Mouse (Mus musculus) midbrain, postnatal 0 days (tissue): ENCODE measurements around the gene Fam217b. TPM values are rescaled to one million over a fixed set of nuclear protein-coding genes. Genes with fewer than 3 reads are reported as not detected.
A peak's percentile ranks its signal among the peaks of the same experiment; 100 is the strongest.

Experiments
- ATAC-seq: fragments of 200-750 bp; cut with Nextera tagmentation; 2 replicates; pipeline ENCODE4 v1.8.0; 2017; ENCODE audit warnings: moderate number of reproducible peaks, mild to moderate bottlenecking, moderate TSS enrichment, moderate library complexity; ENCODE audit not compliant: low FRiP score
- DNase-seq: peaks from one replicate; pipeline ENCODE4 v3.0.0-alpha.2; 2015; ENCODE audit warnings: low spot score
- H3K27ac ChIP-seq: fragments of 300-500 bp; sonication (generic); 2 replicates; pipeline ENCODE4 v1.5.1; 2014; ENCODE audit warnings: low read depth, mild to moderate bottlenecking, low read length, mixed read lengths
- H3K27me3 ChIP-seq: fragments of 300-500 bp; sonication (generic); 2 replicates; pipeline ENCODE4 v1.6.1; 2014; ENCODE audit warnings: low read length, control low read depth, mixed read lengths; ENCODE audit not compliant: insufficient read depth
- H3K36me3 ChIP-seq: fragments of 300-500 bp; sonication (generic); 2 replicates; pipeline ENCODE4 v1.6.1; 2014; ENCODE audit warnings: low read length, control low read depth, mixed read lengths; ENCODE audit not compliant: insufficient read depth
- H3K4me1 ChIP-seq: fragments of 300-500 bp; sonication (generic); 2 replicates; pipeline ENCODE4 v1.6.1; 2014; ENCODE audit warnings: mild to moderate bottlenecking, control low read depth, antibody characterized with exemption, low read length, mixed read lengths; ENCODE audit not compliant: insufficient read depth
- H3K4me2 ChIP-seq: fragments of 300-500 bp; sonication (generic); 2 replicates; pipeline ENCODE4 v1.6.1; 2014; ENCODE audit warnings: low read depth, mild to moderate bottlenecking, low read length, mixed read lengths; ENCODE audit not compliant: poor library complexity, severe bottlenecking
- H3K4me3 ChIP-seq: fragments of 300-500 bp; sonication (generic); 2 replicates; pipeline ENCODE4 v1.5.1; 2014; ENCODE audit warnings: low read depth, mild to moderate bottlenecking, low read length, moderate library complexity
- H3K9ac ChIP-seq: fragments of 300-500 bp; sonication (generic); replicated peaks from 2 replicates; pipeline ENCODE4 v1.6.1; 2014; ENCODE audit warnings: mild to moderate bottlenecking, low read length, moderate library complexity, mixed read lengths; ENCODE audit not compliant: poor library complexity, severe bottlenecking
- H3K9me3 ChIP-seq: fragments of 300-500 bp; sonication (generic); 2 replicates; pipeline ENCODE4 v1.6.1; 2016; ENCODE audit warnings: low read length, control low read depth
- CTCF ChIP-seq: IDR thresholded peaks from 2 replicates; pipeline ENCODE4 v1.5.1; 2016; ENCODE audit warnings: antibody characterized with exemption, mild to moderate bottlenecking
- WGBS: fragments of 180-500 bp; shearing (Covaris S2); extraction: QIAGEN DNeasy Blood & Tissue Kit; methylation state at CpG from one replicate; pipeline ENCODE4 v1.1.7; 2014; 5-methylcytosine and 5-hydroxymethylcytosine counted together
- polyA plus RNA-seq: library from polyadenylated mRNA; unstranded; fragments of >200 nt; fragmentation: Nextera tagmentation; extraction: Ambion mirVana; gene quantifications from 2 replicates; pipeline ENCODE4 v1.2.1, GENCODE M21; 2015
- total RNA-seq: library from RNA; depleted of rRNA; stranded (reverse); fragments of >200 nt; gene quantifications from 2 replicates; pipeline ENCODE4 v1.2.3, GENCODE M21; 2014; rRNA removed

The Fam217b gene
- total and polyA plus RNA-seq, 2 experiments from 2014 or later: 25.8 to 26.4 TPM

DNA sequence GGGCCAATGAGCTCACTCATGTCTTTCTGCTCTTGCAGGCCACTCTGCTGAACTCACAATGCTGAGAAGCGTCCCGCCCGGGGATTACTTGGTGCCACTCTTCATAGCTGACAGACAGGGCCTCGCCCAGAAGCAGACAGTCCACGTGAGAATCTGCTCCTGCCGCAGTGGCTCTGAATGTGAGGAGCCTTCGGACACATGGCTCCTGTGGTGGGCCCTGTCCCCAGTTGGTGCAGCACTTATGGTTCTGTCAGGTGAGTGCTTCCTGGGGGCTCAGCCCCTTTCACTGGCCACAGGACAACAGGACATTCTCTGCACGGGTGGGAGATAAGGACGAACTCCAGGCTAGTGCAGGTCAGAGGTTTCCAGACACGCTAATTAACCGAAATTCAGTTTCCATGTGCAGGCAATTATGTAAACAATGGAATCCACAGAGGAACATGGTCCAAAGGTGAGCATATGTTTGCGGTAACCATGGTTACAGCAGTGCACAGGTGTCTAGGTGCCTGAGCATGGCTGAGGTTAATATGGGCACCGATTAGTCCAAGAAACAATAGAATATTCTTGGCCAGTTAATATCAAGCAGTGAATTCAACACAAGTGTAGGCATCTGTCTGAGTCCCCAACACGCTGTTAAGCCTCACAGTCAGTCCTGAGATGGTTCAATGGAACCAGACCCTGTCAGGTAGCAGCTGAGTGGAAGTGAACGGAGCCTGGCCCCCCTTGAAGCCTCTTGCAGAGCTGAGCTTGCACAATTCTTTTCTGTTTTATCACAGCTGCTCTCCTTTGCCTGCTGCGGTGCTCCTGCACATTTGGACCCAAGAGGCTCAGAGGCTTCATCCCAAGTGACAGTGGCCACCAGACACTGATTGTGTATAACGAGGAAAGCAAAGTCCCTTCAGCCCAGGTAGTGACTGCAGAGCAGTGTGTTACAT, 57.5 kb downstream of the Fam217b start:
- Histone ChIP-seq H3K36me3 (no peaks in the 10 kb centered on the region), H3K4me3 (no peak overlapping the region), H3K4me2 (no peak overlapping the region), H3K9me3 (no peaks in the 10 kb centered on the region), H3K4me1 (0 out of 2 replicates have a peak, but pooled peaks cover 3% of the 10 kb centered on the region), H3K27ac (no peak overlapping the region), H3K27me3 (no peaks in the 10 kb centered on the region), H3K9ac (no peak overlapping the region)
- no peak for TF ChIP-seq CTCF
- WGBS: 74% methylated on average over 17 of the region's 17 CpGs
- DNase-seq: no peak
- no peak for ATAC-seq

DNA sequence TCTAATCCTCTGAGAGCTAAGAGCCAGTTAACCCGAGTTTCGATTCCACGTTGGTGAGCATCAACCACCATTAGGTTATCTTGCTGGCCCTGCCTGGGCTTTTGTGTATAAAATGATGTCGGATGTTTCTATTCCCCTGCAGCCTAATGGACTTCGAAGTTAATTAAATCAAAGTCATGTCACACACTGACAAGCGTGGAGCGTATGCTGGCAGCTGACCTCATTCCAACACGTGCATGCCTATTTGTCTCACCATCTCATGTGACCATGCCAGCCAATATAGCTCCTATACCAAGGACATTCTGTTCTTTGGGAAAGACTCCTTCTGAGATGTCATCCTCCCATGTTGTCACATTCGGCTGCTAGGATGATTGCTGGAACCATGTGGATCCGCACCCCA, 59.6 kb downstream of the Fam217b start:
- Histone ChIP-seq H3K27me3 (no peaks in the 10 kb centered on the region), H3K27ac (no peak overlapping the region), H3K9me3 (no peaks in the 10 kb centered on the region), H3K4me1 (0 out of 2 replicates have a peak, but pooled peaks cover 3% of the 10 kb centered on the region), H3K4me2 (no peak overlapping the region), H3K4me3 (no peak overlapping the region), H3K9ac (no peak overlapping the region), H3K36me3 (no peaks in the 10 kb centered on the region)
- DNase-seq: peak; percentile 18
- no peak for TF ChIP-seq CTCF
- WGBS: 60% methylated on average over 10 of the region's 10 CpGs
- ATAC-seq: peak; percentile 25; the same call in 1 of the 2 replicates

Other genes starting within 250 kb of the Fam217b start
- 0.44 and 0.52 TPM in 2 replicates for gene Sycp2, start 6.8 kb upstream of the Fam217b start, total RNA-seq
- 0.36 and 0.44 TPM in 2 replicates for gene Sycp2, start 6.8 kb upstream of the Fam217b start, polyA plus RNA-seq
- 11.3 and 16.6 TPM in 2 replicates for gene Ppp1r3d, start 52 bp upstream of the Fam217b start, total RNA-seq
- gene Ppp1r3d, start 52 bp upstream of the Fam217b start, polyA plus RNA-seq: 4.6 TPM in 2 replicates
- gene Cdh26, start 16.0 kb downstream of the Fam217b start, total RNA-seq: 0.49 and 11.5 TPM in 2 replicates
- 0.29 and 0.32 TPM in 2 replicates for gene Cdh26, start 16.0 kb downstream of the Fam217b start, polyA plus RNA-seq